In the genomic region with DNA sequence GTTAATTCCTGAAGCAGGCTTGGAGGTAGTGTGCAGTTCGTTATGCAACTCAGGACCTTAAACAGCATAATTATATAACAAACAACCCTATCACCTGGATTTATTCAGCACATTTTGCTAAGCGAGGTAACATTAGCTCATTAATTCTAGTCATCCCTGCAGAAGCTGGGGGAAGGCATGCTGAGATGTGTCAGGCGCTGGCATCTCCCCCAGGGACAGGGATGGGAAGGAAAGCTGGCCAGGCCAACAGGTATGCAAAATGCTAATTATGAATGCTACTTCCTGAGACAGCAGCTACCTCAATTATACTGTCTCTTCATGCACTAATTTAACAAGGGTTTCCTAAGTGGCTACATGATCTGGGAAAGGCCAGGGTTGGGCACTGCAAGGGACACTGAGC, we compare ENCODE assay signal across 18 mouse cellular contexts.
DNase-seq lines count a peak whose midpoint lies in the region; ATAC-seq and TF ChIP-seq lines count a peak whose summit lies in the region.
"Had no signal": no experiment of that assay in that cellular context is flagged by ENCODE, and none has a peak within 500 bp of the region (broad histone marks: within the 10 kb centered on the region; RNA-seq: fewer than 3 reads in every experiment).

No protein-coding gene starts in this region.

- H3K4me2 ChIP-seq in hindbrain, embryonic 14.5 days (replicated peaks), result no peak overlapping the region
- H3K4me2 ChIP-seq: forebrain, embryonic 13.5 days; heart, embryonic 12.5 days; hindbrain, embryonic 12.5 days had no signal

- WGBS in hindbrain, embryonic 14.5 days, result 59% methylated on average over 3 of the region's 3 CpGs
- WGBS in hindbrain, embryonic 10.5 days, result 90% methylated on average over 3 of the region's 3 CpGs

- H3K36me3 ChIP-seq in hindbrain, embryonic 14.5 days (replicated peaks; ENCODE audit: control insufficient read depth, insufficient read depth), result no peaks in the 10 kb centered on the region
- peaks cover 57% of the 10 kb centered on the region for H3K36me3 ChIP-seq in hindbrain, embryonic 10.5 days

- no peaks in the 10 kb centered on the region for H3K27me3 ChIP-seq in hindbrain, embryonic 14.5 days (ENCODE audit: control insufficient read depth, insufficient read depth, low read length)
- H3K27me3 ChIP-seq in hindbrain, embryonic 10.5 days (ENCODE audit: insufficient read depth, poor library complexity, severe bottlenecking), result no peaks in the 10 kb centered on the region
- H3K27me3 ChIP-seq: forebrain, embryonic 13.5 days; heart, embryonic 12.5 days; hindbrain, embryonic 12.5 days had no signal

- ATAC-seq in hindbrain, embryonic 14.5 days (ENCODE audit: low FRiP score), result no peak
- ATAC-seq: forebrain, embryonic 13.5 days; hindbrain, postnatal 0 days had no signal

- H3K4me1 ChIP-seq in hindbrain, embryonic 14.5 days (replicated peaks; ENCODE audit: control insufficient read depth, insufficient read depth, low read length), result peaks cover 6% of the 10 kb centered on the region; the same call in 1 of the 2 replicates
- no peaks in the 10 kb centered on the region for H3K4me1 ChIP-seq in hindbrain, embryonic 10.5 days (replicated peaks)
- H3K4me1 ChIP-seq: embryonic facial prominence, embryonic 10.5 days had no signal

- H3K27ac ChIP-seq in hindbrain, embryonic 14.5 days, result 0 out of 2 replicates have a peak overlapping the region, but pooled peaks have one; percentile 39
- H3K27ac ChIP-seq in hindbrain, embryonic 10.5 days, result no peak overlapping the region
- H3K27ac ChIP-seq in layer of hippocampus, adult 2 months, result no peak overlapping the region
- H3K27ac ChIP-seq: embryonic facial prominence, embryonic 10.5 days; forebrain, embryonic 13.5 days; hindbrain, embryonic 12.5 days; hindbrain, postnatal 0 days had no signal

- H3K4me3 ChIP-seq in hindbrain, embryonic 14.5 days (replicated peaks; ENCODE audit: low read length), result no peak overlapping the region
- no peak overlapping the region for H3K4me3 ChIP-seq in hindbrain, embryonic 10.5 days
- H3K4me3 ChIP-seq in layer of hippocampus, adult 2 months, result no peak overlapping the region
- H3K4me3 ChIP-seq: embryonic facial prominence, embryonic 10.5 days; forebrain, embryonic 13.5 days; heart, embryonic 12.5 days; hindbrain, embryonic 12.5 days had no signal

- peak; percentile 64 for DNase-seq in cerebellum, adult 11-12 months
- DNase-seq in cerebellum, postnatal 10 days, result no peak
- DNase-seq in hindbrain, embryonic 14.5 days (ENCODE audit: low spot score), result no peak
- DNase-seq in hindbrain, embryonic 10.5 days (ENCODE audit: low spot score), result no peak
- DNase-seq in cerebellum, adult 8-10 months, result peak; percentile 34
- DNase-seq in cerebellum, postnatal 36 days, result peak; percentile 37 to 55
- DNase-seq in layer of hippocampus, adult 2 months (ENCODE audit: low spot score in 2 of 2), result no peak
- no peak for DNase-seq in yolk sac, embryonic 10.5 days (ENCODE audit: low spot score)
- DNase-seq: adrenal gland, postnatal 10 days; gastrocnemius, postnatal 14 days; heart, postnatal 36 days; kidney, adult 11 months; kidney, adult 9 months had no signal

- H3K9me3 ChIP-seq in hindbrain, embryonic 14.5 days (ENCODE audit: control insufficient read depth, low read length), result no peaks in the 10 kb centered on the region
- no peaks in the 10 kb centered on the region for H3K9me3 ChIP-seq in hindbrain, embryonic 10.5 days
- H3K9me3 ChIP-seq: embryonic facial prominence, embryonic 10.5 days; forebrain, embryonic 13.5 days; heart, embryonic 12.5 days; hindbrain, embryonic 12.5 days had no signal

- no peak for TF ChIP-seq CTCF in layer of hippocampus, adult 2 months (conservative IDR thresholded peaks at IDR 0.05)

- no peak overlapping the region for H3K9ac ChIP-seq in hindbrain, embryonic 14.5 days
- H3K9ac ChIP-seq: forebrain, embryonic 13.5 days; heart, embryonic 12.5 days; hindbrain, embryonic 12.5 days had no signal

Comparison
In these comparisons a context has a peak if more than half of its experiments do, and no peak if none do; other contexts are left out.
1. DNase-seq: peak in cerebellum, adult 11-12 months (single experiment), cerebellum, adult 8-10 months (single experiment) and cerebellum, postnatal 36 days (2 of 2); none in cerebellum, postnatal 10 days (0 of 2), hindbrain, embryonic 14.5 days (single experiment), hindbrain, embryonic 10.5 days (single experiment), layer of hippocampus, adult 2 months (0 of 2) and yolk sac, embryonic 10.5 days (single experiment).